Mouse (Mus musculus): ENCODE data around the gene Gm14434. TPM values are rescaled to one million over a fixed set of nuclear protein-coding genes. Genes with fewer than 3 reads are reported as not detected.
"Not testable (repeated sequence)": the region's sequence is repeated elsewhere in the genome, so short reads cannot be mapped to it uniquely, and the experiment has no call there.

Gm14434 gene
- total RNA-seq (2021): not detected
- long read RNA-seq, partial matches to known transcripts: 0 of 6 reads
- long read RNA-seq, other reads (novel, unspliced or antisense): 2 of 6 reads

GRCm38 (mm10) chr2:176486683-176487082, at the start of gene Gm14434:
Gene Gm14434 (minus strand): TSS chr2:176486783.
- DNase-seq (ENCODE audit: low spot score in 2 of 2): not testable (repeated sequence)

- not testable (repeated sequence) for DNase-seq (ENCODE audit: low spot score in 2 of 2)
Measured at GRCm38 (mm10) chr2:176520756-176521155, 34.2 kb upstream of the Gm14434 start, which contains the start of gene Zfp967. Gene Zfp967 (plus strand): TSS chr2:176521056.

- not testable (repeated sequence) for DNase-seq (ENCODE audit: low spot score in 2 of 2)
Measured at GRCm38 (mm10) chr2:176423294-176423693, 63.3 kb downstream of the Gm14434 start, which contains the start of gene Gm14435. Gene Gm14435 (plus strand): TSS chr2:176423594.

Other genes with a start within 250 kb of the Gm14434 start
- gene Gm11009, start 167.3 kb downstream of the Gm14434 start, total RNA-seq (2021): not detected
- gene Gm14435, start 63.2 kb downstream of the Gm14434 start, total RNA-seq (2021): 10 to 100 TPM; 15.7 to 19.0 TPM
- gene Zfp967, start 34.3 kb upstream of the Gm14434 start, total RNA-seq (2021): not detected
- 1 to 10 TPM in 1 of 2 experiments, under 1 TPM in 1; 0.89 to 8.8 TPM for gene Gm14308, start 149.6 kb upstream of the Gm14434 start, total RNA-seq (2021)
- gene Zfp973, start 183.7 kb upstream of the Gm14434 start, total RNA-seq (2021): 10 to 100 TPM; 11.9 to 15.2 TPM
- 10 to 100 TPM; 32.1 to 34.4 TPM for gene Gm14305, start 221.5 kb upstream of the Gm14434 start, total RNA-seq (2021)

All from layer of hippocampus, postnatal 10 days (tissue).